Mouse (Mus musculus) G1E (cell line): ENCODE results near the gene Rnase12. TPM values are rescaled to one million over a fixed set of nuclear protein-coding genes. Genes with fewer than 3 reads are reported as not detected.

ENCODE experiments used
- ATAC-seq: 2 replicates; pipeline ENCODE4 v1.8.0; 2016; ENCODE audit warnings: mild to moderate bottlenecking; ENCODE audit not compliant: insufficient number of reproducible peaks, poor library complexity, low FRiP score, severe bottlenecking; ENCODE audit errors: extremely low read depth
- DNase-seq: peaks from one replicate; pipeline ENCODE4 v3.0.0; 2012; ENCODE audit warnings: low spot score
- H3K27me3 ChIP-seq: 2 replicates; pipeline ENCODE4 v1.6.1; 2012; ENCODE audit warnings: mild to moderate bottlenecking, low read length, inconsistent platforms; ENCODE audit not compliant: insufficient read depth
- H3K36me3 ChIP-seq: replicated peaks from 2 replicates; pipeline ENCODE3; 2012; ENCODE audit warnings: mild to moderate bottlenecking, inconsistent platforms
- H3K4me1 ChIP-seq: 2 replicates; pipeline ENCODE4 v1.6.1; 2012; ENCODE audit warnings: low read depth, low read length, inconsistent platforms, mixed read lengths; ENCODE audit not compliant: insufficient read depth
- H3K4me3 ChIP-seq: 2 replicates; pipeline ENCODE4 v1.5.1; 2012; ENCODE audit warnings: low read depth, mild to moderate bottlenecking, inconsistent platforms, low read length, moderate library complexity, mixed read lengths
- H3K9me3 ChIP-seq: replicated peaks from 2 replicates; pipeline ENCODE4 v1.6.1; 2012; ENCODE audit warnings: inconsistent platforms
- CTCF ChIP-seq: IDR thresholded peaks from 2 replicates; pipeline ENCODE4 v1.5.1; 2012; ENCODE audit warnings: low read depth, low read length, inconsistent platforms, mixed read lengths
- GATA1 ChIP-seq: IDR thresholded peaks from 2 replicates; pipeline ENCODE4 v1.6.1; 2012; ENCODE audit warnings: borderline replicate concordance, low read length, inconsistent platforms, mixed read lengths
- GATA2 ChIP-seq: IDR thresholded peaks from 2 replicates; pipeline ENCODE4 v1.6.1; 2012; ENCODE audit warnings: low read depth, low read length, inconsistent platforms, borderline replicate concordance
- POLR2AphosphoS5 ChIP-seq: IDR thresholded peaks from 2 replicates; pipeline ENCODE4 v1.6.1; 2012; ENCODE audit warnings: low read depth, low read length, inconsistent platforms; ENCODE audit not compliant: insufficient replicate concordance
- TAL1 ChIP-seq: conservative IDR thresholded peaks from 2 replicates; pipeline ENCODE4 v1.6.1; 2012; ENCODE audit warnings: low read depth, low read length, inconsistent platforms, mixed read lengths
- polyA plus RNA-seq: library from polyadenylated mRNA; stranded (reverse); fragments of >175 nt; gene quantifications from 2 replicates; pipeline ENCODE4 v1.2.3, GENCODE M21; 2012
- total RNA-seq, 2 experiments: library from RNA; stranded (forward) in 1 of 2; stranded (reverse) in 1 of 2; fragments of 200-1000 nt in 1 of 2; fragments of >200 nt in 1 of 2; fragmentation: Nextera tagmentation in 1 of 2; gene quantifications; 2 replicates each; pipeline ENCODE4 v1.2.3; 2014 to 2017

The Rnase12 gene
- total and polyA plus RNA-seq, 3 experiments: not detected

GRCm38 (mm10) chr14:51079180-51079579, 21.7 kb upstream of the Rnase12 start:
- TF ChIP-seq GATA1 (no peak), GATA2 (no peak), CTCF (no peak), TAL1 (no peak), POLR2AphosphoS5 (no peak)
- Histone ChIP-seq H3K4me1 (peaks cover 22% of the 10 kb centered on the region), H3K4me3 (no peak overlapping the region), H3K36me3 (no peaks in the 10 kb centered on the region), H3K9me3 (no peaks in the 10 kb centered on the region), H3K27me3 (peaks cover 40% of the 10 kb centered on the region)
- ATAC-seq: no peak
- DNase-seq: no peak

- H3K36me3 ChIP-seq: no peaks in the 10 kb centered on the region
- ATAC-seq (no peak), DNase-seq (no peak)
- H3K9me3 ChIP-seq: no peaks in the 10 kb centered on the region
- H3K4me3 ChIP-seq: no peak within 1 kb of the TSS
- peaks cover 2% of the 10 kb centered on the region for H3K4me1 ChIP-seq
- no peak for TF ChIP-seq TAL1
- no peak for TF ChIP-seq POLR2AphosphoS5
- no peak for TF ChIP-seq GATA2
- no peak for TF ChIP-seq GATA1
- TF ChIP-seq CTCF: no peak
- H3K27me3 ChIP-seq: peaks cover 26% of the 10 kb centered on the region
These were observed 16.9 kb upstream of the Rnase12 start, which contains the start of gene Olfr750 for GRCm38 (mm10) chr14:51074335-51074734. Olfr750 (minus strand) TSS chr14:51074435.

- ATAC-seq (no peak), DNase-seq (no peak)
- Histone ChIP-seq H3K4me1 (peaks cover 13% of the 10 kb centered on the region), H3K4me3 (no peak overlapping the region), H3K9me3 (no peaks in the 10 kb centered on the region), H3K36me3 (no peaks in the 10 kb centered on the region), H3K27me3 (peaks cover 20% of the 10 kb centered on the region)
- peak; percentile 40; the same call in 1 of the 2 replicates for TF ChIP-seq CTCF
- TF ChIP-seq GATA2: no peak
These were observed 12.2 kb upstream of the Rnase12 start for GRCm38 (mm10) chr14:51069617-51070016.

GRCm38 (mm10) chr14:51068956-51069355, 11.5 kb upstream of the Rnase12 start:
- H3K4me1 ChIP-seq: peaks cover 13% of the 10 kb centered on the region
- H3K36me3 ChIP-seq: no peaks in the 10 kb centered on the region
- TF ChIP-seq GATA1 (no peak), CTCF (no peak), POLR2AphosphoS5 (no peak), GATA2 (no peak)
- DNase-seq: no peak
- no peaks in the 10 kb centered on the region for H3K9me3 ChIP-seq
- no peak overlapping the region for H3K4me3 ChIP-seq
- no peak for ATAC-seq
- H3K27me3 ChIP-seq: peaks cover 16% of the 10 kb centered on the region

GRCm38 (mm10) chr14:51060761-51061160, 3.3 kb upstream of the Rnase12 start:
- DNase-seq (no peak), ATAC-seq (no peak)
- Histone ChIP-seq H3K27me3 (peaks cover 14% of the 10 kb centered on the region), H3K36me3 (no peaks in the 10 kb centered on the region), H3K4me3 (no peak overlapping the region), H3K4me1 (peaks cover 14% of the 10 kb centered on the region), H3K9me3 (no peaks in the 10 kb centered on the region)
- TF ChIP-seq TAL1 (no peak), POLR2AphosphoS5 (no peak), GATA2 (no peak), CTCF (no peak), GATA1 (no peak)

GRCm38 (mm10) chr14:51054243-51055237, 2.9 kb downstream of the Rnase12 start:
- no peak for ATAC-seq
- H3K36me3 ChIP-seq: no peaks in the 10 kb centered on the region

More at GRCm38 (mm10) chr14:51054243-51055237, 2.9 kb downstream of the Rnase12 start:
- no peak for DNase-seq
- peaks cover 23% of the 10 kb centered on the region for H3K27me3 ChIP-seq
- no peak overlapping the region for H3K4me3 ChIP-seq
- H3K9me3 ChIP-seq: no peaks in the 10 kb centered on the region
- H3K4me1 ChIP-seq: no peaks in the 10 kb centered on the region
- TF ChIP-seq GATA2 (no peak), CTCF (no peak), TAL1 (no peak), GATA1 (no peak), POLR2AphosphoS5 (no peak)
